Mouse (Mus musculus) gastrocnemius, postnatal 25 days (tissue): ENCODE measurements around the gene Smad1. TPM values are rescaled to one million over a fixed set of nuclear protein-coding genes. Genes with fewer than 3 reads are reported as not detected.

Experiments used
- DNase-seq: peaks from one replicate; pipeline ENCODE4 v3.0.0; 2022
- total RNA-seq, 2 experiments: library from RNA; stranded (reverse); gene quantifications; 1 replicate in 1 of 2; 2 replicates in 1 of 2; pipeline ENCODE4 v1.2.3; 2021

The Smad1 gene
- total RNA-seq, 2 experiments from 2014 or later, result 9.4 to 11.3 TPM

DNA sequence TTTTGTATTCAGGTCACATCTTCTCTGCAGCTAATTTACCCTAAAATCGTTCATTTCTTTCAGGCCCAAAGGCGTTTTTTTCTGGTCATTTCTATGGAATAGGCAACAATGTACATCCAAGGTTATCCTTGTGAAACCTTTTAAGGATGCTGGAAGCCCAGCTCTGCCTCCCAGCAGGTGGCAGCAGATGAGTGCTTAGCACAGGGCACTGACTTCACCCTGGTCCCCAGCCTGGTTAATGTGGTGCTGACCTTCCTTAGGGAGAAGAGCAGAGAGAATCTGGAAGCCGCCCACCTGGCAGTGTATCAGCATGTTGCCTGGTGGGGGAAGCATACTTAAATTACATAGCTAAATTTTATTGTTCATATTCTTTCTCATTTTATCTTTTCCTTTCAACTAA is 101.6 kb downstream of the Smad1 start:
- DNase-seq, result peak; percentile 44

- no peak for DNase-seq
Measured at GRCm38 (mm10) chr8:79295276-79296105, 103.8 kb downstream of the Smad1 start.

DNA sequence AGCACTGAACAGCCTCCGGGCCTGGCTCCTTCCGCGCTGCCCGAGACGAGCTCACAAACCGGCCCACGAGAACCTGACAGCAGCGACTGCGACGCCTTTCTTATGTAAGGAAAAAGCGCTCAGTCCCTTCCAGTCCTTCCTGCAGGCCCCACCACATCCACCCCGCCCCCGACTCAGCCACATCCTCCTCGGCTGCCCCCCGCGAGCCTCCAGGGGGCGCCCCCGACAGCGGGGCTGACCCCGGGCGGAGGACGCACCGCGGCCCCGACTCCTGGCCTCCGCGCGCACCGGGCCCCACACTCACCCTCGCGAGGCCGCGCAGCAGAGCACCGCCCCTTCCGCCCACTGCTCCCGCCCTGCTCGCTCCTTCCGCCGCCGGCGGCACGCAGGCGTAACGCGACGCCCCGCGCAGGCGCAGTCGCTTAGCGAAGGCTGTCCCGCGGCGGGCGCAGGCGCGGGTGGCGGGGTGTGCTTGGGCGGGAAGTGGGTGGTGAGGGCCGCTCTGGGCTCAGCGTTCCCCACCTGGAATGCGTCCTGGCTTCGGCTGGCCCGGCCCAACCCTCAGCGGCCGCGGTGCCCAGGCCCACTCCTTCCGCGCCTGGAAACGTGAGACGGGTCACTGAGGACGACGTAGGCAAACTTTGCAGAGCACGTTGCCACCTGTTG is 104.6 kb downstream of the Smad1 start, which contains the start of gene Mmaa:
Gene Mmaa, minus strand, starts transcription at position 328 of the 666 bp plus-strand sequence.
- DNase-seq, result peak; percentile 99

DNA sequence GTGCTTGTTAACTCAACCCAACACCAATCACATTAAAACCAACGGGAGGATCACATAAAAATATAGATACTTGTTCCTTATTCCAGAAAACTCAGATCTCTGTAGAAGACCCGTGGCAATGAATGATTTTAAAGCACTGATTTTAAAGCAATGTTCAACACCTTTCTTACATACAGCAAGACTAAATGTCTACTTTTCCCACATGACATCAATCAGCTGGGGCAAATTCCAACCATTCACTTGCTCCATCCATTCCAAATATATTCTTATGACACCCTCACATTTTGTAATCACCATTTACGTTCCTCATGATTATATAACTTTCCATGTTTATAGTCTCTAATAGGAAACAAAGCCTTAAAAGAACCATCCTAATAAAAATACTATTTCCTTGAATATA is 105.5 kb downstream of the Smad1 start:
- DNase-seq, result no peak

GRCm38 (mm10) chr8:79292712-79293264 is 106.5 kb downstream of the Smad1 start:
- DNase-seq, result no peak

DNA sequence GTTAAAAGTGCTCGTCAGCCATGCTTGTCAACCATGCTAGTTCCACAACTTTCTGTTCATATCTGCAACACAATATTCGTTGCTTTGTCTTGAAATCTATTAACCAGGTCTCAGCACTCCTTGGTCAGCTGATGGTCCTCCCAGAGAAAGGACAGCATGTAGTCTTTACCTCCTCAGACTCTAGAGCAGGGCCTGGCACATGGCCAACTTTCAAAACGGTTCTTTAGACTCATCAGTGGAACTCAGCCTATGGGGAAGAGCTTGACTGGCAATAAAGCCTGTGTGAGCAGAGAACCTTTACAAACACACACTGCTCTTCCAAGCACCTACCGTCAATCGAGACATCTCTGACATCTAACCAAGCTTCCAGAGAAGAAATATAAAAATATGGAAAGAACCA is 109.7 kb downstream of the Smad1 start:
- DNase-seq, result no peak

GRCm38 (mm10) chr8:79288681-79289080 is 110.6 kb downstream of the Smad1 start:
- DNase-seq, result no peak

Other genes starting within 250 kb of the Smad1 start
- not detected for gene 1700011L22Rik, start 150.9 kb downstream of the Smad1 start, total RNA-seq
- gene Mmaa, start 104.6 kb downstream of the Smad1 start, total RNA-seq, result 10 to 100 TPM; 17.8 to 21.3 TPM
- gene Otud4, start 240.1 kb upstream of the Smad1 start, total RNA-seq, result 10 to 100 TPM; 39.2 to 39.7 TPM